Mouse (Mus musculus) liver, postnatal 0 days (tissue): ENCODE measurements at regions not wholly inside any gene's neighbourhood (a gene's known extent, or its start where the extent isn't known, plus 50 kb on each side); places are given as distances from the start of the nearest gene placed in this dataset.

Experiments
- CTCF ChIP-seq: sonication (generic); IDR thresholded peaks from 2 replicates; pipeline ENCODE4 v1.5.1; 2016; ENCODE audit warnings: antibody characterized with exemption, low read depth
- EP300 ChIP-seq: IDR thresholded peaks from 2 replicates; pipeline ENCODE4 v1.6.1; 2016; ENCODE audit warnings: antibody characterized with exemption, low read depth, mild to moderate bottlenecking

- TF ChIP-seq CTCF (no peak), EP300 (no peak)
Measured at GRCm38 (mm10) chr6:104061692-104062263, 430.8 kb upstream of the Cntn6 start.
